Comparison of ENCODE assay signal across 8 mouse cellular contexts in genomic region chr3:54914845-54915642, GRCm38 (mm10). TPM values are rescaled to one million over a fixed set of nuclear protein-coding genes. Genes with fewer than 3 reads are reported as not detected.
DNase-seq lines count a peak whose midpoint lies in the region; ATAC-seq and TF ChIP-seq lines count a peak whose summit lies in the region.
"Had no signal": no experiment of that assay in that cellular context is flagged by ENCODE, and none has a peak within 500 bp of the region (broad histone marks: within the 10 kb centered on the region; RNA-seq: fewer than 3 reads in every experiment).

No protein-coding gene starts in this region.

- peak overlapping the region; percentile 45 for H3K9ac ChIP-seq in forebrain, postnatal 0 days
- no peak overlapping the region for H3K9ac ChIP-seq in liver, embryonic 14.5 days (replicated peaks)

- H3K27me3 ChIP-seq in forebrain, postnatal 0 days (ENCODE audit: insufficient read depth, low read length), result no peaks in the 10 kb centered on the region
- H3K27me3 ChIP-seq in liver, embryonic 14.5 days (ENCODE audit: control insufficient read depth, insufficient read depth, low read length), result peaks cover 11% of the 10 kb centered on the region

- no peaks in the 10 kb centered on the region for H3K9me3 ChIP-seq in forebrain, postnatal 0 days (ENCODE audit: low read length)
- no peaks in the 10 kb centered on the region for H3K9me3 ChIP-seq in liver, embryonic 14.5 days (ENCODE audit: control insufficient read depth, low read length)

- TF ChIP-seq EP300 in liver, embryonic 14.5 days (IDR thresholded peaks at IDR 0.05; ENCODE audit: low read depth), result no peak

- H3K4me3 ChIP-seq in forebrain, postnatal 0 days (ENCODE audit: low read depth, low read length), result peak overlapping the region; percentile 44
- H3K4me3 ChIP-seq in liver, embryonic 14.5 days (ENCODE audit: insufficient read depth in 1 of 2, low read depth in 2 of 2, low read length in 2 of 2), result peak overlapping the region; percentile 41 to 44

- no peak overlapping the region for H3K27ac ChIP-seq in forebrain, postnatal 0 days (ENCODE audit: low read depth, low read length)
- H3K27ac ChIP-seq in liver, embryonic 14.5 days, result no peak overlapping the region

- no peak; the same call in 1 of the 2 replicates for ATAC-seq in forebrain, postnatal 0 days
- ATAC-seq in liver, embryonic 14.5 days (ENCODE audit: insufficient read depth), result no peak
- ATAC-seq in granulocyte monocyte progenitor cell, adult 5-6 weeks (replicated peaks; ENCODE audit: poor library complexity, severe bottlenecking), result no peak

- peak; percentile 6 for DNase-seq in right cerebral cortex, adult 18-20 months
- no peak for DNase-seq in right cerebral cortex, adult 2 months (ENCODE audit: low spot score in 2 of 2)
- DNase-seq in forebrain, postnatal 0 days, result peak; percentile 43
- no peak for DNase-seq in liver, embryonic 14.5 days (ENCODE audit: low read depth in 3 of 3, low spot score in 3 of 3)
- DNase-seq in cerebellum, postnatal 36 days, result no peak
- DNase-seq in frontal cortex, postnatal 36 days (ENCODE audit: low spot score in 2 of 2), result no peak
- DNase-seq: kidney, adult 2 months had no signal

- no peaks in the 10 kb centered on the region for H3K4me1 ChIP-seq in forebrain, postnatal 0 days (ENCODE audit: insufficient read depth)
- H3K4me1 ChIP-seq in liver, embryonic 14.5 days (replicated peaks; ENCODE audit: control insufficient read depth in 2 of 2, insufficient read depth in 2 of 2, low read length in 1 of 2), result peaks cover 0 to 9% of the 10 kb centered on the region in 2 experiments; a peak in 1 of 4 replicates

- H3K4me2 ChIP-seq in forebrain, postnatal 0 days (ENCODE audit: low read depth), result peak overlapping the region; percentile 61
- peak overlapping the region; percentile 31 for H3K4me2 ChIP-seq in liver, embryonic 14.5 days (ENCODE audit: low read depth)

- 3% methylated on average over 31 of the region's 31 CpGs for WGBS in forebrain, postnatal 0 days
- whole genome bisulfite sequencing in liver, embryonic 14.5 days (ENCODE audit: insufficient replicate concordance), result 4% methylated on average over 31 of the region's 31 CpGs

- no peaks in the 10 kb centered on the region for H3K36me3 ChIP-seq in forebrain, postnatal 0 days (ENCODE audit: insufficient read depth)
- no peaks in the 10 kb centered on the region for H3K36me3 ChIP-seq in liver, embryonic 14.5 days (replicated peaks; ENCODE audit: control insufficient read depth, insufficient read depth, low read depth)

- no peak for TF ChIP-seq CTCF in forebrain, postnatal 0 days (IDR thresholded peaks at IDR 0.05; ENCODE audit: low read depth)
- no peak for TF ChIP-seq CTCF in liver, embryonic 14.5 days (IDR thresholded peaks at IDR 0.05; ENCODE audit: low read depth)

RNA-seq across cellular contexts. Expression of gene Sertm1, which starts 0.6 kb away (rescaled TPM):
- total RNA-seq in forebrain, postnatal 0 days (2014; rRNA removed), result 36.2 and 46.3 TPM in 2 replicates
- polyA plus RNA-seq in forebrain, postnatal 0 days (2015; fragmentation: Nextera tagmentation; extraction: Ambion mirVana), result 3.8 and 4.5 TPM in 2 replicates
- 1.3 and 1.5 TPM in 2 replicates for polyA plus RNA-seq in liver, embryonic 14.5 days (2012; rRNA removed)
- polyA plus RNA-seq in liver, embryonic 14.5 days (2014; fragmentation: Nextera tagmentation; extraction: Ambion mirVana), result 0.27 and 0.38 TPM in 2 replicates
- not detected in 2 replicates for total RNA-seq in granulocyte monocyte progenitor cell, adult 5-6 weeks (2014; fragmentation: Nextera tagmentation)
- total RNA-seq in granulocyte monocyte progenitor cell, adult 5-6 weeks (2017), result not detected in 2 replicates
- polyA plus RNA-seq: kidney, adult 2 months had no signal

Comparison
In these comparisons a context has a peak if more than half of its experiments do, and no peak if none do; other contexts are left out.
1. DNase-seq: peak in right cerebral cortex, adult 18-20 months (single experiment) and forebrain, postnatal 0 days (single experiment); none in right cerebral cortex, adult 2 months (0 of 2), liver, embryonic 14.5 days (0 of 3), cerebellum, postnatal 36 days (0 of 2) and frontal cortex, postnatal 36 days (0 of 2).
2. RNA of gene Sertm1, which starts 0.6 kb away (total RNA-seq): 36.2 to 46.3 TPM in forebrain, postnatal 0 days; not detected in granulocyte monocyte progenitor cell, adult 5-6 weeks; every median in the first group is over 10 times any median in the second.